In the genomic region with DNA sequence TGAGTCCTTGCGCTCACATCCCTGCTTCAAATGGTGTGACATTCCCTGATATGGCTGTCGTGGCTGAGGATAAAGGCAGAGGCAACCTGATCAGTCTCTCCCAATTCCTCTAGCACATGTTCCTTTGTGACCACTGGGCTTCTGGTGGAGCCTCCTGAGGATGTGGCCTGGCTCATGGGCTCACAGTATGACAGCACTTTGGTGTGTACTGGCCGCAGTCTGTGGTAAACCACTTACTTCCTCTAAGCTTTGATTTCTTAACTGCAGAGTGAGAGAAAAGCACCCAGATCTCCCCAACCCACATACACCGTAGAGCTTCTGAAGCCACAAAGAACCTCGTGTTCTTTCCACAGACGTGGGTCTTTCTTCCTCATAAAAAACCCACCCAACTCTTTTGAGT, we compare ENCODE assay signal across 13 mouse cellular contexts. TPM values are rescaled to one million over a fixed set of nuclear protein-coding genes. Genes with fewer than 3 reads are reported as not detected.
A peak's percentile ranks its signal among the peaks of the same experiment; 100 is the strongest.
DNase-seq lines count a peak whose midpoint lies in the region; ATAC-seq lines count a peak whose summit lies in the region.
"Had no signal": no experiment of that assay in that cellular context is flagged by ENCODE, and none has a peak within 500 bp of the region (broad histone marks: within the 10 kb centered on the region; RNA-seq: fewer than 3 reads in every experiment).

No protein-coding gene starts in this region.

- no peak for ATAC-seq in heart, embryonic 11.5 days (replicated peaks; ENCODE audit: insufficient number of reproducible peaks, low FRiP score, low TSS enrichment)
- ATAC-seq in forebrain, embryonic 11.5 days (replicated peaks; ENCODE audit: low FRiP score) = no peak
- ATAC-seq in inflammation-experienced regulatory T-cells, adult 6 months = no peak

- no peak overlapping the region for H3K9ac ChIP-seq in heart, embryonic 11.5 days (ENCODE audit: low read depth, low read length)
- no peak overlapping the region for H3K9ac ChIP-seq in forebrain, embryonic 11.5 days (ENCODE audit: low read length)
- H3K9ac ChIP-seq: forebrain, embryonic 12.5 days; heart, embryonic 15.5 days; neural tube, embryonic 13.5 days had no signal

- H3K9me3 ChIP-seq in heart, embryonic 11.5 days (replicated peaks; ENCODE audit: control insufficient read depth, low read length) = no peaks in the 10 kb centered on the region
- no peaks in the 10 kb centered on the region for H3K9me3 ChIP-seq in forebrain, embryonic 11.5 days (ENCODE audit: control insufficient read depth, low read length)
- H3K9me3 ChIP-seq: forebrain, embryonic 12.5 days; heart, embryonic 15.5 days; neural tube, embryonic 13.5 days had no signal

- H3K4me3 ChIP-seq in heart, embryonic 11.5 days (ENCODE audit: low read depth, low read length) = no peak overlapping the region
- H3K4me3 ChIP-seq in forebrain, embryonic 11.5 days (ENCODE audit: low read depth, low read length) = no peak overlapping the region
- H3K4me3 ChIP-seq: forebrain, embryonic 12.5 days; heart, embryonic 15.5 days; neural tube, embryonic 13.5 days had no signal

- DNase-seq in heart, adult 8-10 months (ENCODE audit: low spot score) = peak; percentile 35
- peak; percentile 33 for DNase-seq in CD4-positive, CD25-positive, alpha-beta regulatory T cell, adult 2 months (ENCODE audit: low read depth, low spot score)
- DNase-seq in lung, postnatal 25 days (ENCODE audit: low spot score) = peak; percentile 54
- peak; percentile 61 for DNase-seq in splenic B cell, adult 2 months (ENCODE audit: low read depth, low spot score)
- DNase-seq in right cerebral cortex, adult 18-20 months = no peak
- no peak for DNase-seq in forebrain, embryonic 11.5 days (ENCODE audit: low spot score)
- DNase-seq: cerebellum, postnatal 10 days; kidney, adult 18-20 months had no signal

- no peak overlapping the region for H3K27ac ChIP-seq in heart, embryonic 11.5 days (ENCODE audit: low read depth, low read length)
- no peak overlapping the region for H3K27ac ChIP-seq in forebrain, embryonic 11.5 days (ENCODE audit: low read depth, low read length)
- H3K27ac ChIP-seq: forebrain, embryonic 12.5 days; heart, embryonic 15.5 days; neural tube, embryonic 13.5 days had no signal

- H3K36me3 ChIP-seq in heart, embryonic 11.5 days (ENCODE audit: control insufficient read depth, insufficient read depth, low read length) = no peaks in the 10 kb centered on the region
- H3K36me3 ChIP-seq in splenic B cell, adult 2 months (ENCODE audit: control insufficient read depth, insufficient read depth, low read length, poor library complexity, severe bottlenecking) = no peaks in the 10 kb centered on the region
- H3K36me3 ChIP-seq in forebrain, embryonic 11.5 days (ENCODE audit: control insufficient read depth, insufficient read depth, low read length) = no peaks in the 10 kb centered on the region; the same call in 1 of the 2 replicates
- H3K36me3 ChIP-seq: forebrain, embryonic 12.5 days; heart, embryonic 15.5 days; neural tube, embryonic 13.5 days had no signal

- H3K4me2 ChIP-seq in heart, embryonic 11.5 days = no peak overlapping the region
- H3K4me2 ChIP-seq in forebrain, embryonic 11.5 days (ENCODE audit: low read depth, low read length, severe bottlenecking) = no peak overlapping the region
- H3K4me2 ChIP-seq: forebrain, embryonic 12.5 days; heart, embryonic 15.5 days; neural tube, embryonic 13.5 days had no signal

- H3K4me1 ChIP-seq in heart, embryonic 11.5 days (ENCODE audit: control insufficient read depth, insufficient read depth, low read length) = peaks cover 4% of the 10 kb centered on the region; the same call in 1 of the 2 replicates
- no peaks in the 10 kb centered on the region for H3K4me1 ChIP-seq in forebrain, embryonic 11.5 days (replicated peaks; ENCODE audit: control insufficient read depth, insufficient read depth, low read length)
- H3K4me1 ChIP-seq: heart, embryonic 15.5 days had no signal

- WGBS in heart, embryonic 11.5 days (ENCODE audit: insufficient replicate concordance) = 74% methylated on average over 6 of the region's 6 CpGs
- WGBS in forebrain, embryonic 11.5 days = 84% methylated on average over 6 of the region's 6 CpGs

- H3K27me3 ChIP-seq in heart, embryonic 11.5 days (ENCODE audit: control insufficient read depth, insufficient read depth, low read length) = no peaks in the 10 kb centered on the region
- H3K27me3 ChIP-seq in splenic B cell, adult 2 months (ENCODE audit: control insufficient read depth, insufficient read depth, low read length, poor library complexity, severe bottlenecking) = no peaks in the 10 kb centered on the region
- no peaks in the 10 kb centered on the region for H3K27me3 ChIP-seq in forebrain, embryonic 11.5 days (ENCODE audit: control insufficient read depth, insufficient read depth, low read length)
- H3K27me3 ChIP-seq: forebrain, embryonic 12.5 days; heart, embryonic 15.5 days; neural tube, embryonic 13.5 days had no signal

RNA-seq across cellular contexts. Expression of a gene that starts 59.1 kb away (rescaled TPM):
- 10 to 100 TPM; 15.9 to 28.7 (median 20.2) TPM for total RNA-seq in heart, adult 8-10 months (2022)
- 8.9 and 9.9 TPM in 2 replicates for polyA plus RNA-seq in heart, embryonic 11.5 days (2014; fragmentation: Nextera tagmentation; extraction: Ambion mirVana)
- polyA plus RNA-seq in forebrain, embryonic 11.5 days (2014; fragmentation: Nextera tagmentation; extraction: Ambion mirVana) = 38.0 and 41.5 TPM in 2 replicates
- polyA plus RNA-seq in inflammation-experienced regulatory T-cells, adult 6 months (2017; shearing (Covaris generic)) = 1 to 10 TPM in 1 of 3 experiments, under 1 TPM in 2; 0.60 to 2.5 (median 0.86) TPM

Comparison
In these comparisons a context has a peak if more than half of its experiments do, and no peak if none do; other contexts are left out.
1. DNase-seq: peak in heart, adult 8-10 months (single experiment), CD4-positive, CD25-positive, alpha-beta regulatory T cell, adult 2 months (single experiment), lung, postnatal 25 days (single experiment) and splenic B cell, adult 2 months (single experiment); none in right cerebral cortex, adult 18-20 months (single experiment) and forebrain, embryonic 11.5 days (single experiment).